Mouse (Mus musculus) mesoderm, embryonic 11.5 days (tissue): ENCODE results near the gene Frem1.

Experiments used
- DNase-seq: peaks from one replicate; pipeline ENCODE4 v3.0.0-alpha.2; 2012; ENCODE audit warnings: low read depth, low spot score

Gene Frem1

GRCm38 (mm10) chr4:82933698-82934210 lies 118.4 kb downstream of the Frem1 start:
- DNase-seq = peak; percentile 82

DNA sequence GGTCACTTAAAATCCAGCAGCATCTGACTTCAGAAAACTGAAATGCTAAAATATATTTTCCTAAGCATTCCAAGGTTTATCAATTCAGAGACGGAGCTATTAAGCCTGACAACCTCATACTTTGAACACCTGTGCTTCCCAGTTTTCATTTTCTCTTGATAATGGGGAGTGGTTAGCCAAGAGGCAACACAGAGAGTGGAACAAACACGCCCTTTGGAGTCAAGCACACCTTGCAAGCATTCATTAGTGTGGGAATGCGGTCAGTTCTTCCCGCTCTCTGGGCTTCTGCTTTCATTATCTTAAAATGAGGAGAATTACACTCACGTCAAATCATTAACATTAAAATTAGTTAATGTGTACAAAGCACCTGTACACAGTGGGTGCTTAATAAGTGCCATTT lies 122.1 kb downstream of the Frem1 start:
- no peak for DNase-seq

GRCm38 (mm10) chr4:82921962-82922361 lies 130.2 kb downstream of the Frem1 start:
- DNase-seq = no peak

DNA sequence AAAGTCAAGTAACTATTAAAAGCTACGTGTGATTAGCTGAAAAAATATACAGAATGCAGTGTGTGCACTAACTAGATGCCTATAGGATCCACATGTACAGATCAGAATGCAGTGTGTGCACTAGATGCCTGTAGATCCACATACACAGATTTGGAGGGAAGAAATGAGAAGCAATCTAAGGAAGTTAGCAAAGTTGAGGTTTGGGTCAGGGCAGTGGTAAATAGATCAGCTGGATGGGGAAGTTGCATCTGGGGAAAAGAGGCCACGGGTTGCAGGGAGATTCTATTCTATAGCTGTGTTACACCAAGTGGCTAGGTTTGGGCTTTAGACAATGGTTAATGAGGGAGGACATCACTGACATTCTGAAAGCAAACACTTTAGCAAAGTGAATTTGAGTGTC lies 133.5 kb downstream of the Frem1 start:
- no peak for DNase-seq

GRCm38 (mm10) chr4:82916678-82917050 lies 135.5 kb downstream of the Frem1 start:
- no peak for DNase-seq

DNA sequence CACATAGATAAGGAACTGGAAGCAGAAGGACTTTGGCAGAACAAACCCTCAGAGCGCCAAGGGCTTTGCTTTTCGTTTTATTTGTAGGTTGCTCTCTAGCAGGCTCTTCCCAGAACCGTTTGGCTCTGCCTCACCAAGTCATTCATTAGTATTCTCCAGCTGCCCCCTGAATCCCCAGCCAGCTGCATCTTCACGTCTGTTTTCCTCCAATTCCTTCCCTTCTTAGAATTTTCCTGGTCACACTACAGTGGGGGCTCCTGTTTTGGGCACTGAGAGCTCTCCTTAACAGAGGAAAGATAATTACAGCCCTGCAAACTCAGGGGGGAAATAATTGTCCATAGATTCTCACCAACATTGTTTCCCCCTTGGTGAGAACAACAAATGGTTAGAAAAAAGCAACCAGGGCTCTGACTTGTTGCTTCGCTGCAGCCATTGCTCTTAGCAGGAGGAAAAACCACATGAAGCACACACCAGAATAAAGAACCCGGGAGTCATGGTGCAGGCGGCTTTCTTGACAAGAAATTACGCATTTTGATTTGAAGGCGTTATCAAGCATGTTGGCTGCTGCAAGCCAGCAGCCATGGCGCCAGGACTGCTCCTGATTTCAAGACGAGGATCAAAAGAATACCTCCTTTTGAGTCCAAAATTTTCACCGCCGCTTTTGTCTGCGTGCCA lies 136.0 kb downstream of the Frem1 start:
- peak; percentile 23 for DNase-seq

DNA sequence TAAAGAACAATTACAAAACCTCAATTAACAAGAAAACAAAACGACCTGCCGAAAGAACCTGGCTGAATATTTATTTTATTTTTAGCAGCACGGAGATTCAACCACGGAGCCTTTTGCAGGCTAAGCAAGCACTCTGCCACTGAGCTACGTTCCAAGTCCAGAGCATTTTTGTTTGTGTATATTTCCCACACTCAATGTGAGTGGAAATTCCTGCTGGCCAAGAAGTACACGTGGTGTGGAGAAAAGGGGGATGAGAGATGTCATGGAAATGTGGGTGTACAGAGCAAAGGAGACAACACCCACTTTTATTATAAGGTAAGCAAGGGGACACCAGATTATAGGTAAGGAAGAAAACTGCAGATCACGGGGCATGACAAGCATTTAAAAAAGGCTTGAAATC lies 136.6 kb downstream of the Frem1 start:
- no peak for DNase-seq

GRCm38 (mm10) chr4:82914601-82915143 lies 137.5 kb downstream of the Frem1 start:
- no peak for DNase-seq

- DNase-seq = no peak
Measured at GRCm38 (mm10) chr4:82895227-82895626, 156.9 kb downstream of the Frem1 start.

DNA sequence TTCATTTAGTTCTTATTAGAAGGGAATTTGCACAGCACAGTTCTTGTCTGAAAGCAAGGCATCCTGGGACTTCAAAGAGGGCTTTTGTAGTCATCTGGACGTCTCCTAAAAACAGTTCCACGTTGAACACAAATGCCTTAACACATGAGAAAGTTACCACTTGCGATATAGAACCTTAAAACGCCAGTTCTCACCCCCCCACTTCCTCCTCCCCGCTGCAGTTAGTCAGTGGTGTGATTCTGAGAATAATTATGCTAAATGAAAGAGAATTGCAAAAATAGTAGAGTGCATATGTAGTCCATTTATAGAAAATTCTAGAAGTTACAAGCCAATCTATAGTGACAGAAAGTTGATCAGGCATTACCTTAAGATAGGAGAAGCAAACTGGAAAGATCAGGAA lies 159.9 kb downstream of the Frem1 start:
- DNase-seq = no peak

- no peak for DNase-seq
Measured at GRCm38 (mm10) chr4:82891566-82891965, 160.6 kb downstream of the Frem1 start.

- peak; percentile 72 for DNase-seq
Measured at GRCm38 (mm10) chr4:82891049-82891448, 161.1 kb downstream of the Frem1 start.

GRCm38 (mm10) chr4:82890585-82890984 lies 161.6 kb downstream of the Frem1 start:
- DNase-seq = no peak

GRCm38 (mm10) chr4:82886148-82886547 lies 166.0 kb downstream of the Frem1 start:
- DNase-seq = no peak

- no peak for DNase-seq
Measured at GRCm38 (mm10) chr4:82885535-82885913, 166.6 kb downstream of the Frem1 start.

DNA sequence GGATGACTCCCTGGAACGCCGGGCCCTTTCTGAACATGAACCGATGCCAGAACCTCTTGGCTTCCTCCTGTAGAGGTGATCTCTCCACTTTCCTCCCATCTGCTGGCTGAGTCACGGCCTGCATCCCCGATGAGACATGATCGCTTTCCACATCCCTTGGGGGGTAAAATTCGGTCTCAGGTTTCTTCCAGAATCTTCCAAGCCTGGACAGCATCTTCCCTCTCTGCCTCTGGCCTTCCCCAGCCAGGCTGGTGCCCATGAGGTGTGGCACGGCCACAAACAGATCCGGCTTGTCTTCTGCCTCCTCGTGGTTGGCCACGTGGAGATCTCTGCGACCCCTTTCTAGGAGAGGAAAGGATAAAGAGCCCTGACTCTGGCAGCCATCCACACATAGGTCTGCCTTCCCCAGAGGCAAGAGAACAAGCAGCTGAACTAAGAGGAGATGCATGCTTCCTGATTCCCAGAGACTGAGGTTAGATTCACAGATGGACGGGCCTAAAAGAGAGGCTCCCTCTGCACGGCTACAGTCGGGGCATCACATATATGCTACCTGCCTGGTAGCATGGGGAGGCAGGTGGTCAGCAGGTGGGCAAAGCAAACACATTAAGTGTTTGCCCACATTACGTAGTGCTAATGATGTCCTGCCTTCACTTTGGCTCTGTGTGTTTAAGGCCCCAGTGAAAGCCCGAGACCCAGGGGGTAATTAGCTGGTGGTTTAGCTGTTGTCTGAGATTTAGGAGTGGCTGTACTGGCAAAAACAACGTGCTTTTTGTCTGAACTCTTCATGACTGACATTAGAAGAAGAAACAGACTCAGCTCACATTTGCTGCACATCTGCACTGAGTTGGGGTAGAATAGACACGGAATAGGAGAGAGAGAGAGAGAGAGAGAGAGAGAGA lies 167.3 kb downstream of the Frem1 start, which contains the start of gene Cer1:
Cer1 (minus strand) TSS at position 513 of the 899 bp plus-strand sequence.
- DNase-seq = no peak

DNA sequence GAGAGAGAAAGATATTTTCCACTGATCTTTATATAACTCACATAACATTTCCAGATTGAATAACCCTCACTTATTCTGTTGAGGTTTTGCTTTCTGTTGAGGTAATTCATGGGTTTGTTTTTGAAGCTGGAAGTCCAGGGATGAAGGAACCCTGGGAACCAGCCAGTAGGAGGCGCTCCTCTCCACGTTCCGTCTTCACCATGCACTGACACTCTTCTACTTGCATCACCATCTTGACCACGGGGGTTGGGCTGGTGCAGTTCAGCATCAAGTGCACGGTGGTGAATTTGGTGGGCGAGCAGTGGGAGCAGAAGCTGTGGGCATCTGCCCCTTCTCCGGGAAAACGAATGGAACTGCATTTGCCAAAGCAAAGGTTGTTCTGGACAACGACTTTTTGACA lies 169.6 kb downstream of the Frem1 start:
- DNase-seq = no peak

GRCm38 (mm10) chr4:82881366-82881765 lies 170.8 kb downstream of the Frem1 start:
- DNase-seq = no peak

GRCm38 (mm10) chr4:82880243-82880642 lies 171.9 kb downstream of the Frem1 start:
- no peak for DNase-seq

DNA sequence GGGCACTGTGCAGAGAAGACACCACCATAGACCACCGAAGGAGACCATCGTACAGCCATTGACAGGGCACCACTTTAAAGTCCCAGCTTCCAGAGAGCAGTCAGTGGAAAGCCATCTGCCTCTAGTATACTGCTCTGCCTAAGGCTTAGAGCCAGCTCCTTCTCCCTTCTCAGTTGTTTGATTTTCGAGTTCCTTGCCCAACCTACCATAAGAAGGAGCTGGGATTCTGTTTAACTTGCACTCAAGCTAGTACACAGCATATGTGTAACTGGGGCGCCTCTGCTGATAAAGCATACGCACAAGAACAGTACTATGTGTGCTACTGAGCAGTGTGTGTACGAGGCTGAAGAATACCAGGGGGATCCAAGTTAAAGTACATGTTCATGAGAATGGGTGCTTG lies 173.0 kb downstream of the Frem1 start:
- no peak for DNase-seq

- no peak for DNase-seq
Measured at GRCm38 (mm10) chr4:82876656-82877055, 175.5 kb downstream of the Frem1 start.

DNA sequence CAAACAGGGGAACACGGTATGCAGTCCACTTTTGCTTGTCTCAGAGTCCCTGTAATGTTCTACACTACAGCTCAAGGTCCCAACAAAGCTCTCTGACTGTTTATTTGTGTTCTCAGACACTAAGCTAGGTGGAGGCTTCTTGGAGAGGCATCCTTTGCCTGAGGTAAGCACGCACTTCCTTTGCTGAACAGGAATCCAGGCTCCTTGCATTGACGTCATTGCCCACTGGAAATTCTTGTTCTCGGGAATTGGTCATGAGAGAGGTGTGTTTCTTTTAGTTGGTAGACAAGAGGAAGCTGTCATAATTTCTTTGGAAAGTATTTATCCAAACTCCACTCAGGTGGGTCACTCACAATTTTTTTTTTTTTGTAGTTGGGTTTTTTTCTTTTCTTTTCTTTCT lies 176.6 kb downstream of the Frem1 start:
- DNase-seq = no peak
